In genomic region chr6:94195303-94195911, GRCm38 (mm10) we compare ENCODE assay signal across 19 mouse cellular contexts.
A peak's percentile ranks its signal among the peaks of the same experiment; 100 is the strongest.
DNase-seq lines count a peak whose midpoint lies in the region; ATAC-seq lines count a peak whose summit lies in the region.
"Had no signal": no experiment of that assay in that cellular context is flagged by ENCODE, and none has a peak within 500 bp of the region (broad histone marks: within the 10 kb centered on the region; RNA-seq: fewer than 3 reads in every experiment).

No protein-coding gene starts in this region.

- no peak overlapping the region for H3K4me3 ChIP-seq in intestine, embryonic 14.5 days (ENCODE audit: low read depth, low read length)
- no peak overlapping the region for H3K4me3 ChIP-seq in intestine, embryonic 15.5 days (replicated peaks)
- H3K4me3 ChIP-seq in kidney, embryonic 15.5 days (replicated peaks): no peak overlapping the region
- H3K4me3 ChIP-seq: heart, embryonic 13.5 days; midbrain, embryonic 15.5 days; myocyte; neural tube, embryonic 15.5 days had no signal

- H3K4me1 ChIP-seq in intestine, embryonic 14.5 days (replicated peaks; ENCODE audit: control insufficient read depth, insufficient read depth, low read length): peaks cover 5% of the 10 kb centered on the region; the same call in 1 of the 2 replicates
- H3K4me1 ChIP-seq in intestine, embryonic 15.5 days (replicated peaks): peaks cover 7% of the 10 kb centered on the region; the same call in 1 of the 2 replicates
- peaks cover 32% of the 10 kb centered on the region for H3K4me1 ChIP-seq in kidney, embryonic 15.5 days
- H3K4me1 ChIP-seq: midbrain, embryonic 15.5 days; neural tube, embryonic 15.5 days had no signal

- DNase-seq in intestine, embryonic 14.5 days (ENCODE audit: low spot score): peak; percentile 42
- DNase-seq in lung, adult 18-20 months: peak; percentile 41 to 63
- DNase-seq in lung, postnatal 4 days: no peak
- no peak for DNase-seq in gastrocnemius, postnatal 4 days (ENCODE audit: low spot score in 2 of 2)
- no peak for DNase-seq in heart, adult 8-10 months (ENCODE audit: low spot score)
- DNase-seq: cerebellum, adult 2 months; gastrocnemius, postnatal 10 days; lung, embryonic 14.5 days; thymus, postnatal 25 days had no signal

- no peaks in the 10 kb centered on the region for H3K27me3 ChIP-seq in intestine, embryonic 14.5 days (replicated peaks; ENCODE audit: control insufficient read depth, insufficient read depth, low read length)
- no peaks in the 10 kb centered on the region for H3K27me3 ChIP-seq in intestine, embryonic 15.5 days (replicated peaks)
- no peaks in the 10 kb centered on the region for H3K27me3 ChIP-seq in kidney, embryonic 15.5 days
- H3K27me3 ChIP-seq: CH12.LX; heart, embryonic 13.5 days; midbrain, embryonic 15.5 days; neural tube, embryonic 15.5 days had no signal

- H3K4me2 ChIP-seq in intestine, embryonic 14.5 days (ENCODE audit: low read length): no peak overlapping the region
- H3K4me2 ChIP-seq in intestine, embryonic 15.5 days (replicated peaks): no peak overlapping the region
- no peak overlapping the region for H3K4me2 ChIP-seq in kidney, embryonic 15.5 days
- H3K4me2 ChIP-seq: heart, embryonic 13.5 days; hindbrain, embryonic 14.5 days; liver, embryonic 11.5 days; lung, embryonic 14.5 days; midbrain, embryonic 15.5 days; neural tube, embryonic 15.5 days had no signal

- WGBS in intestine, embryonic 14.5 days: 68% methylated on average over 14 of the region's 14 CpGs
- WGBS in intestine, embryonic 15.5 days: 72% methylated on average over 14 of the region's 14 CpGs
- WGBS in kidney, embryonic 15.5 days: 77% methylated on average over 14 of the region's 14 CpGs

- H3K9me3 ChIP-seq in intestine, embryonic 14.5 days (ENCODE audit: control insufficient read depth, low read length): no peaks in the 10 kb centered on the region
- H3K9me3 ChIP-seq in intestine, embryonic 15.5 days: no peaks in the 10 kb centered on the region
- no peaks in the 10 kb centered on the region for H3K9me3 ChIP-seq in kidney, embryonic 15.5 days (replicated peaks)
- H3K9me3 ChIP-seq: heart, embryonic 13.5 days; midbrain, embryonic 15.5 days; neural tube, embryonic 15.5 days had no signal

- no peak for ATAC-seq in intestine, embryonic 14.5 days (replicated peaks; ENCODE audit: low FRiP score, low TSS enrichment, low read depth)
- ATAC-seq in intestine, embryonic 15.5 days: no peak
- no peak for ATAC-seq in kidney, embryonic 15.5 days (replicated peaks; ENCODE audit: low FRiP score)
- ATAC-seq: forebrain, embryonic 14.5 days; midbrain, embryonic 15.5 days had no signal

- H3K36me3 ChIP-seq in intestine, embryonic 14.5 days (ENCODE audit: control insufficient read depth, insufficient read depth, low read length): no peaks in the 10 kb centered on the region
- no peaks in the 10 kb centered on the region for H3K36me3 ChIP-seq in intestine, embryonic 15.5 days
- H3K36me3 ChIP-seq in kidney, embryonic 15.5 days: no peaks in the 10 kb centered on the region
- H3K36me3 ChIP-seq: heart, embryonic 13.5 days; midbrain, embryonic 15.5 days; neural tube, embryonic 15.5 days had no signal

- H3K27ac ChIP-seq in intestine, embryonic 14.5 days (ENCODE audit: low read depth): no peak overlapping the region
- H3K27ac ChIP-seq in intestine, embryonic 15.5 days: no peak overlapping the region
- H3K27ac ChIP-seq in kidney, embryonic 15.5 days: 0 out of 2 replicates have a peak overlapping the region, but pooled peaks have one; percentile 3
- H3K27ac ChIP-seq: heart, embryonic 13.5 days; hindbrain, embryonic 14.5 days; midbrain, embryonic 15.5 days; neural tube, embryonic 15.5 days had no signal

- no peak overlapping the region for H3K9ac ChIP-seq in intestine, embryonic 14.5 days (ENCODE audit: low read length)
- H3K9ac ChIP-seq in intestine, embryonic 15.5 days: no peak overlapping the region
- no peak overlapping the region for H3K9ac ChIP-seq in kidney, embryonic 15.5 days
- H3K9ac ChIP-seq: heart, embryonic 13.5 days; hindbrain, embryonic 14.5 days; lung, embryonic 14.5 days; midbrain, embryonic 15.5 days; neural tube, embryonic 15.5 days had no signal

Comparison
In these comparisons a context has a peak if more than half of its experiments do, and no peak if none do; other contexts are left out.
1. DNase-seq: peak in intestine, embryonic 14.5 days (single experiment) and lung, adult 18-20 months (2 of 2); none in lung, postnatal 4 days (0 of 2), gastrocnemius, postnatal 4 days (0 of 2) and heart, adult 8-10 months (single experiment).